In genomic region chr2:76647883-76648570, GRCm38 (mm10) we compare ENCODE assay signal across 8 mouse cellular contexts. TPM values are rescaled to one million over a fixed set of nuclear protein-coding genes. Genes with fewer than 3 reads are reported as not detected.
DNase-seq lines count a peak whose midpoint lies in the region; ATAC-seq lines count a peak whose summit lies in the region.

Prkra (minus strand) TSS chr2:76648015.
Pjvk (plus strand) TSS chr2:76648476.

- peak within 1 kb of the TSS; percentile 93 for H3K9ac ChIP-seq in hindbrain, embryonic 13.5 days

- no peaks in the 10 kb centered on the region for H3K27me3 ChIP-seq in hindbrain, embryonic 13.5 days

- peaks cover 16% of the 10 kb centered on the region for H3K4me1 ChIP-seq in hindbrain, embryonic 13.5 days (replicated peaks)

- peak; percentile 99 for ATAC-seq in hindbrain, embryonic 13.5 days (ENCODE audit: low FRiP score)

- WGBS in hindbrain, embryonic 13.5 days, result under 1% methylated on average over 32 of the region's 42 CpGs

- no peaks in the 10 kb centered on the region; the same call in 1 of the 2 replicates for H3K9me3 ChIP-seq in hindbrain, embryonic 13.5 days

- peak within 1 kb of the TSS; percentile 84 for H3K4me3 ChIP-seq in hindbrain, embryonic 13.5 days

- peak within 1 kb of the TSS; percentile 76 for H3K4me2 ChIP-seq in hindbrain, embryonic 13.5 days

- H3K27ac ChIP-seq in hindbrain, embryonic 13.5 days, result peak within 1 kb of the TSS; percentile 96

- H3K36me3 ChIP-seq in hindbrain, embryonic 13.5 days, result peaks cover 10% of the 10 kb centered on the region

- DNase-seq in NIH3T3 (ENCODE audit: low read depth), result peak; percentile 99
- DNase-seq in cerebellum, postnatal 10 days, result peak; percentile 100
- DNase-seq in frontal cortex, postnatal 10 days (ENCODE audit: low spot score in 2 of 2), result peak; percentile 95 to 96
- DNase-seq in layer of hippocampus, postnatal 25 days (ENCODE audit: extremely low spot score in 1 of 2, low spot score in 1 of 2), result peak; percentile 92 to 99
- DNase-seq in lung, postnatal 25 days (ENCODE audit: low spot score), result peak; percentile 99
- DNase-seq in retina, embryonic 14.5 days (ENCODE audit: low spot score), result peak; percentile 99
- peak; percentile 96 for DNase-seq in thymus, postnatal 4 days

RNA-seq across cellular contexts. Expression of gene Prkra, which starts in this region (rescaled TPM):
- polyA plus RNA-seq in hindbrain, embryonic 13.5 days (2015; fragmentation: Nextera tagmentation; extraction: Ambion mirVana), result 107 and 111 TPM in 2 replicates
- 10 to 100 TPM; 16.6 to 19.1 TPM for total RNA-seq in layer of hippocampus, postnatal 25 days (2021)

RNA-seq across cellular contexts. Expression of gene Pjvk, which starts in this region (rescaled TPM):
- 0.55 and 0.74 TPM in 2 replicates for polyA plus RNA-seq in hindbrain, embryonic 13.5 days (2015; fragmentation: Nextera tagmentation; extraction: Ambion mirVana)
- not detected for total RNA-seq in layer of hippocampus, postnatal 25 days (2021)

Comparison
In these comparisons a context has a peak if more than half of its experiments do, and no peak if none do; other contexts are left out.
1. Peak in every context shown above with its lines: DNase-seq, ATAC-seq, H3K4me3 ChIP-seq and H3K27ac ChIP-seq.